Mouse (Mus musculus) gastrocnemius, adult 18-20 months (tissue): Measurements from ENCODE around the gene Zc3hc1. TPM values are rescaled to one million over a fixed set of nuclear protein-coding genes. Genes with fewer than 3 reads are reported as not detected.
"Not testable (repeated sequence)": the region's sequence is repeated elsewhere in the genome, so short reads cannot be mapped to it uniquely, and the experiment has no call there.

Experiments
- DNase-seq: peaks from one replicate; pipeline ENCODE4 v3.0.0; 2021; ENCODE audit warnings: low spot score
- long read RNA-seq, 2 experiments: library from polyadenylated mRNA; stranded (forward); transcript quantifications; one replicate each; pipeline ENCODE4 v2.0.0; 2021
- total RNA-seq, 2 experiments: library from RNA; stranded (reverse); gene quantifications; 2 replicates each; pipeline ENCODE4 v1.2.3; 2021

The Zc3hc1 gene
- total RNA-seq: 10 to 100 TPM; 16.3 to 18.5 TPM
- long read RNA-seq, experiment 1, transcript Zc3hc1-201 (10 exons, 1,824 nt): major isoform, 59 of 66 reads
- long read RNA-seq, experiment 1, partial matches to known transcripts: 1 of 66 reads
- long read RNA-seq, experiment 1, other reads (novel, unspliced or antisense): 4 of 66 reads
- long read RNA-seq, experiment 2, transcript Zc3hc1-201 (10 exons, 1,824 nt): major isoform, 69 of 75 reads
- long read RNA-seq, experiment 2, partial matches to known transcripts: 2 of 75 reads
- long read RNA-seq, experiment 2, other reads (novel, unspliced or antisense): 2 of 75 reads

DNA sequence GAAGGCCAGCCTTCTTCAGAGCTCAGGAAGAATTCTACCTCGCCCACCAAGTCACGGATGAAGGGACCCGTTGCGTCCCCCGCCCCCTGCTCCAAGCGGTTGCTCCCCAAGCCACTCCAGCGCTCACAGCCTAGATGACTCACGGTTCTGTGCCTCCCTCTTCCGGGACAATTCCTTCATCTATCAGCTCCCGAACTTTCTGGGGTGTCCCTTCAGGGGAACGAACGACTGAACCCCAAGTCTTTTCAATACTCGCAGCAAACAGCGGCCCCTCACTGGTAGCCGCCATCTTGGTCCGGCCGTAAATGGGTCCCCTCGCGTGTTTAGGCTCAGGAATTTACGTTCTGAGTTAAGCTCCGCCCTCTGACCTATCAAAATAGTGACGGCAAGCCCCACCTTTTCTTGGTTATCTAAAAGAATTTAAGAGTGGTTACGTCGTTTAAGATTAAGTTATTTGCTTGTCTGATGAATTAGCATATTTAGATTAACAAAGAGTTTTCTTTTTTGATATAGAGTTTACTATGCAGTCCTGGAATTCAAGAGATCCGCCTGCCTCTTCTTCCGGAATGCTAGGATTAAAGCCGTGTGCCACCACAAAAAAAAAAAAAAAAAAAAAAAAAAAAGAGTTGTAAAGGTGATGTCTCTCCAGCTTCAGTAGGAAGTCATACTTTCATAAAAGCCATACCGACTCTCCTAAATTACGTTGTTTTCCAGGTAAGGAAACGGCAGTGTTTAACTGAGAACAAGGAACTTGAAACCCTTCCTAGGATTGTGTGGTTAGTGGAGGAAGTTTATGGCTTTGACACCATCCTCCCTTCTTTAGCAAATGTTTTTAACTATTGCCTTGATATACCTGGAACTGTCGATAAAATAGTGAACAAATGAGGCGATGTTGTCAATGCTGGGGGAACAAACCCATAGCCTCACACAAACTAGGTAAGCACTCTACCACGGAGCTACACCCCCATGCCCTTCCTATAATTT lies at the start of gene Zc3hc1:
Gene Zc3hc1 (minus strand): TSS at position 315 of the 984 bp plus-strand sequence.
- DNase-seq: peak; percentile 81

DNA sequence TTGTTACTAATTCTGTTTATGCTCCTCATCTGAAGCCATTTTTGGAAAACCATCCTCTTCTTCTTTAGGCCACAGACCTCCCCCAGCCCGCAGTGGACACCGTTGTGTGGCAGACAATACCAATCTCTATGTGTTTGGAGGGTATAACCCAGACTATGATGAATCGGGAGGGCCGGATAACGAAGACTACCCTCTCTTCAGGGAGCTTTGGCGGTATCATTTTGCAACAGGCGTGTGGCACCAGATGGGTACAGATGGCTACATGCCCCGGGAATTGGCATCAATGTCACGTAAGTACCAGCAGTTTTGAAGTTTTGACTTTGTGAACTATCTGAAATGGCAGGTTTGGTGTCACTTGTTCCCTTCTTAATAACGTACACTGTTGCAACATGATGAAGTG lies 48.7 kb upstream of the Zc3hc1 start:
- no peak for DNase-seq

DNA sequence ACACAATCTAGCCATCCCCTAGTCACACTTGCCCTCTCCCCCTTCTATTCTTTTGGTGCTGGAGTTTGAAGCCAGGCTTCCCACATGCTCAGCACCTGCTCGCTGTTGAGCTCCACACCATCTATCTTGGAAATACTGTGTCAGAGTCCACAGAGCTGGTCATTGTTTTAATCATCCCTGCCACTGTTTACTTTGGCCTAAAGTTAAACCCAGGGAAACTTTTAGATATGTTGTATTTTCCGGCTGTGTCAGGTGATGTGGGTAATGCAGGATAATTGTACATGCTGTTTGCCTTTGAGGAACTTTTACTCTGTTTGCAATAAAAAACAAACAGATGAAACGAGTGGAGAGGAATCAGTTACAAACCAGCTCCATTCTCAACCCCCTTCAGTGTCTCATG lies 46.2 kb upstream of the Zc3hc1 start:
- no peak for DNase-seq

DNA sequence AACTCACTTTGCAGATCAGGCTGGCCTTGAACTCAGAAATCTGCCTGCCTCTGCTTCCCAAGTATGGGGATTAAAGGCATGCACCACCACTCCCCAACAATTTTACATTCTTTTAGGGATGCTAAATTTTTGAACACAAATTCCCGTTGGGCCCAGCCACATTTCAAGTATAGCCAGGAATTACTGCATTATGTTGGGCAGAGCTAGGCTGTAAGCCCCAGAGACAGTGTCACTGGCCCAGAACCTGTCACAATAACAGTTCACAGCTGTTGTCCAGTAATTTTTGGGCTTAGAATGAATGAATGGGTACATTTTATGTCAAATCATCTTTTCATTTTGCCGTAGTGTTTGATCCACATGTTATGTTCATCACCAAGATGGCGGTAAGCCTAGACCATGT lies 45.6 kb upstream of the Zc3hc1 start:
- no peak for DNase-seq

DNA sequence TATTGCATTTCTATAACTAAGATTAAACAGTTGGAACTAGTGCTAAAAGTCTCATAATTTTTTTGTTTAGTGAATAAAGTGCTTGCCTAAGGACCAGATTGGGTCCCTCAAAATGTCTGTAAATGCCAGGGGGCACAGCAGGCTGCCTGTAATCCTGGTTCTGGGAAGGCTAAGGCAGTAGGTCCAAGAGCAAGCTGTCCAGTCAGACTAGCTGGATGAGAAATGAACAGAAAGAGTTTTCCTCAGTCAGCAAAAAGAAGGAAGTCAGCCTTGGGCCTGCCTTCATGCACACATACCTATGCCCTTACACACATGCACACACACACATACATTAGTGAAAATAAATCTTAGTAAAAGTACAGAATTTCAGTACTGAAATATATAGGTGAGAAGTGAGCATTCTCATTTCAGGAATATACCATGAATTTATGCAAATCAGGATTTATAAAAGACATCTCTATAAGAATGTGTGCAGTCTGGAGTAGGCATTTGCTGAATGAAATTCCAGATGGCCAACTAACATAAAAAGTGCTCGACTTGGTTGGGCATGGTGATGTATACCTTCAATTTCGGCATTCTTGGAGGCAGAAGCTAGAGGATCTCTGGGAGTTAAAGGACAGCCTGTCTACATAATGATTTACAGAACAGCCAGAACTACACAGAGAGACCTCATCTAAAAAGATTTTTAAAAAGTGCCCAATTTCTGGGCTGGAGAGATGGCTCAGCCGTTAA lies 41.8 kb upstream of the Zc3hc1 start:
- DNase-seq: no peak

DNA sequence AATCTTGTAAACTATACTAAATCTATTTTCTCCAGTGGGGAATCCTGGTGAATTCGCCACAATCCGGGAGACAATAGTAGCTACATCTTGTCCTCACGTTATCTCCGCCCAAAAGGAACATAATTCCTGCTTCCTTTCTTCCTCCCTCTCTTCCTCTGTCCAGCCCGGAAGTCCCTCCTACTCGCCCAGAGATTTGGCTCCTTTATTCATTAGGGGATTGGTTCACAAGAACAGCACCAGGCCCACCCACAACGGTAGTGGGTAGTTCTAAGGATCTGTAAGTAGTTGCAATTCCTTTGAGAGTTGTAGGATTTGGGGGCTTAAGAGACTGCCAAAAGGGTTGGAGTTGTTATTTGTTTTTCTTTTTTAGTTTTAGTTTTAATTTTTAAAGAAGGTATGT lies 26.0 kb upstream of the Zc3hc1 start:
- peak; percentile 16 for DNase-seq

DNA sequence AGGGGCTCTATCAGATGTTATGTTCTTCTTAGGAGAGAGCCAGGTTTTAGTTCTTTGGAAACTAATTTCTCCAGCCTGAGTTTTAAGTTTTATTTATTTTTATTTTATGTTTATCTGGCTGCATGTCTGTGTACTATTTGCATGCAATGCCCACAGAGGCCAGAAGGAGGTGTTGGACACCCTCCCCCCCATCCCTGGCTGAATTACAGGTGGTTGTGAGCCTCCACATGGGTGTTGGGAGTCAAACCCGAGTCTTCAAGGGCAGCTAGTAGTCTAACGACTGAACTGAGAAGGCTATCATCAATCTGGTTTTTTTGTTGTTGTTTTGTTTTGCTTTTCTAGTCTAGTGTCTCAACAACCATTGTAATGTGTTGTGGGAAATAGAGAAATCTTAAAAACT lies 25.3 kb upstream of the Zc3hc1 start:
- no peak for DNase-seq

DNA sequence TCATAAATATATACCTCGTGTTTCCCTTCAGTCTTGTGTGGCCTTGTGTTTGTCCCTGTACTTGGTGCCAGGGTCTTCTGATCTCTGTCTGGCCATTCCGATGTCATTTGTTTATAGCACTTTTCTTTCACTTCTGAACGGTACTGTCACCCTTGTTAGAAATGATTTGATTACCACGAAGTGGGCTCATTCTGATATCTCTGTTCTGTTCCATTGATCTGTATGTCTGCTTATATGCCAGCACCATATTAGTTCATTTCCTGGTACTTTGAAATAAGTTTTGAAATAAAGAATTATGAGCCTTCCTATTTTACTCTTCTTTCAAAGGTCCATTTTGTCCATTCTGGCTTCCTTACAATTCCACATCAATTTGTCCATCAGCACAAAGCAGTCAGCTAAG lies 20.5 kb upstream of the Zc3hc1 start:
- no peak for DNase-seq

DNA sequence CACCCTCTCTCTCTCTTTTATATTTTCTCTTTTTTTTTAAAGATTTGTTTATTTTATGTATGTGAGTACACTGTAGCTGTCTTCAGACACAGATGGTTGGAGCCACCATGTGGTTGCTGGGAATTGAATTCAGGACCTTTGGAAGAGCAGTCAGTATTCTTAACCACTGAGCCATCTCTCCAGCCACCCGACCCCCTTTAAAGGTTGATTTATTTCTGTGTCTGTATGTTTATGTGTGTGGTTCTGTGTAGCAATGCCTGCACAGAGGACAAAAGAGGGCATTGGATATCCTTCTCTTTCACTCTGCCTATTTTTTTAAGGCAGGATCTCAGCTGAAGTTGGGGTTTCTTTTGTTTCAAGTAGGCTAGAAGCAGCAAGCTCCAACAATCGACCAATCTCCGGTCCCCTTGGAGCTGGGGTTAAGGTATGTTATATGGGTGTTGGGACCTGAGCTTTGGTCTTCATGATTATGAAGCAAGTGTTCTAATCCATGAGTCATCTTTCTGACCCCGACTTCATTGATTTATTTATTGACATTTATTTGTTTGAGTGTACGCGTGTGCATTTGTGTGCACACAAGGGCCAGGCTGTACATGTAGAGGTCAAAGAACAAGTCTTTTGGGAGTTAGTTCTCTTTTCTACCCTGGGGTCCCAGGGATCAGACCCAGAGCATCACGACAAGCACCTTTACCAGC lies 18.7 kb upstream of the Zc3hc1 start:
- no peak for DNase-seq

DNA sequence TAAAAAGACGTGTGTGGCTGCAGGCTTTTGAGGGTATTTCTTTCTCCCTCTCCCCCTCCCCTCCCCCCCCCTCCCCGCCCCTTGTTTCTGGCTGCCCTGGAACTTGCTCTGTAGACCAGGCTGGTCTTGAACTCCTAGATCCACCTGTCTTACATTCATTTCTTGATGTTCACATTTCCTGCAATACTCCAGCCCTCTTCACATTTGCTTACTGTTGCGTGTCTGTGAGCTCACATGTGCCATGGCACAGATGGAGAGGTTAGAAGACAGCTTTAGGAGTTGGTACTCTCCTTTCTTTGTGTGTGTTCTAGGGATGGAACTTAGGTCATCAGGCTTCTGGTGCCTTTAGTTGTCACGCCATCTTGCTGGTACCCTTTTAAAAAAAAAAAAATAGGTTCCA lies 17.4 kb upstream of the Zc3hc1 start:
- DNase-seq: no peak

DNA sequence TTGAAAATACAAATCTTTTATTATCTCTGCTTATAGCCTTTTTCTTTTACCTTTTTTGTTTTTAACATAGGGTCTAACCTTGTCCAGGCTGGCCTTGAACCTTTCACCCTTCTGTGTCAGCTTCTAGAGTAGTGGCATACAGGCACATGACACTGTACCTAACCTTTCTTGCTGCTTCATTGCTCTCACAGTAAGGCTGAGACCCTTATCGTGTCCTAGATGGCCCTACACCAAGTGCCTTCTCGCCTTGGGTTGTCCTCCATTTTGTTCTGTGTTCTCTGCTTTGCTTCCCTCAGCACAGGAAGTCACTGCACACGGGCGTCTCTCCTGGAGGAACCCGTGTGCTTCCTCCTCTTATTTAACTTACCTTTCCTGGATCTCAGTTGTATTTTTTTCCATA lies 13.8 kb upstream of the Zc3hc1 start:
- no peak for DNase-seq

DNA sequence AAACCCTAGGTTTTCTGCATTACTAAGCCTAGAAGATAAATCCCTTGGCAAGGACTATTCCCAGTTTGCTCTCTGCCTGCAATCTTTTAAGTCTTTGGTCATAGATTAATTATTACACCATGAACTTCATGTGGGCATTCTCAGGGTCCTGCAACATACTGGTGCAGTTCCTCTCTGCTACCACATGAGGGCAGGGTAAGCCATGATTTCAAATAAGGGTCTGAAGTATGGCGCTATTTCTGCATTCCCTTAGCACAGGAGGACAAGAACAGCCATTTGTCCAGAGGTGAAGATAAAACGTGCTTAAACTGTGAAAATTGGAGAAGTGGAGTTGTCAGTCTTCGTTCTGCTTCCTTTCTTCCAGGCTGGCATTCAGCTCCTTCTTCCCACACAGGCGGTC lies 12.6 kb upstream of the Zc3hc1 start:
- DNase-seq: peak; percentile 75

DNA sequence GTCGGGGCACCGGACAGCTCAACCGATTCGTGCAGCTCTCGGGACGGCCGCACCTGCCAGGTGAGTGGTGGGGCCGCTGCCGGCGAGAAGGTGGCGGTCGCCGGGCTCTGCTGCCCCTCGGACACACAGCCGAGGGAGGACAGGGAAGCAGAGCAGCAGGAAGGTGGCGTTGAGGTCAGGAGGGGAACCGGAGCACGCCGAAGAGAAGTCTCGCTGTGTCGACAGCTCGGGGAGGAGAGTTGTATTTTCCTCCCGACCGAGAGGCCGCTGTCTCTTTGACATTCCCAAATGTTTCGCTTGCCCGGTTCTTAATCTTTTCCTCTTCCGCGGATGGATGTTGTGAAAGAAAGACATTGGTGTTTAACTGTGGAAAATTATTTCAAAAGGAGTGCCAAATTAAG lies 11.3 kb upstream of the Zc3hc1 start:
- DNase-seq: no peak

DNA sequence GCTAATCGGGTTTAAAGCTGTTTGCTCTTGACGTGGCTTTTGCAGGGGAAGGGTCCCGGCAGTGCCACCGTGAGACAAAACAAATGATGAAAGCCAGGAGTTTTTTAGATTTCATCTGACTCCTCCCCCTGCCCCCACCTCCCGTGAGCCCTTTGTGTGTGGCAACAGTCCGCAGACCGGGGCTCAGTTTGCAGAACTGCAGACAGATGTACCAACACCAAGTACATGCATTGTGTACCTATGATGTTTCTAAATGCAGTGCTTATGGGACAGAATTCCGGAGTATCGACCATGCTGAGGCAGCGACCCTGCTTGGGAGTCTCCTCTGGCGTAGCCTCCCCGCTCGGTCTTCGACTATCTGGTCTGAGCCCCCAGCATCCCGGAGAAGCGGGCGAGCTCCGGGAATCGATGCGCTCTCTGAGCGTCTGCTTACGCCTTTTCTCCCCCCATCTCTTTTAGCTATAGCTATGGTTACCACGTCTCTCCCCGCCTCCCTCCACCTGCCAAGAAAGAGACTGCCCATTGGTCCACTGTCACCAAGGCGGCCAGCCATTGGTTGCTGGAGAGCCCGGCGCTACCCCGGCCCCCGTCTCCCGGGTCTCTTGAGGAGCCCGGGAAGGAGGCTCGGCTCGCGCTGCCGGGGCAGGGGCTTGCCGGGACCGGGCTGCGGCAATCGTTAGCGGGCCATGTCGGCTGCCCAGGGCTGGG lies 10.6 kb upstream of the Zc3hc1 start, which contains the start of gene Klhdc10:
Gene Klhdc10 (plus strand): TSS at position 561 of the 708 bp plus-strand sequence.
- DNase-seq: peak; percentile 100

DNA sequence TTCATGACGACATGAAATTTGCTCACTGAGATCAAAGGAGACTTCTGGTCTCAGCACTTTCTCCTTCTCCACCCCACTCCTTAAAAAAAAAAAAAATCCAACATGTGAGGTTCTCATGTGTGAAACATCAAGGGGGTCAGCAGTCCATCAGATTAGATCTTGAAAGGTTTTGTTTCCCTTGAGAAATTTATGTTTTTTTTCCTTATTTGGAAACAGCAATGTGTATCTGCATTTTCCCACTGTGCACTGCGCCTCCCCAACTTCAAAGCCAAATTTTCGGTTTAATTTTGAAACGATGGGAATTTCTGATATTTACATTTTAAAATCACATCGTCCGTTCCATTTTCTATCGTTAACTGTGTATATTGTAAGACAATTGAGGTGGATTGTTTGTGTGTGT lies 9.9 kb upstream of the Zc3hc1 start:
- DNase-seq: no peak

DNA sequence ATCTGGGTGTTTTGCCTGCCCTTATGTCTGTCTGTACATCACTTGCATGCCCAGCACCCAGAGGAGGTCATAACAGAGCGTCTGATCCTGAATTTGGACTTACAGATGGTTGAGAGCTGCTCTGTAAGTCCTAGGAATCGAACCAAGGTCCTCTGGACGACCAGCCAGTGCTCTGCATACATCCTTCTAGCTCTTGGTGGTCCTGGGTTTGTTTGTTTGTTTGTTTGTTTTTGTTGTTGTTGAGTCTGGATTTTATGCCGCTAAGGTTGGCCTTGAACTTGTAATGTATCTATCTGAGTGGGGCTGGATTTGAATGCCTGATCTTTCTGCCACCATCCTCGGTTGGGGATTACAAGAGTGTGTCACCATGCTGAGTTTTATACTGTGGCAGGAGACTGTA lies 9.3 kb upstream of the Zc3hc1 start:
- no peak for DNase-seq

DNA sequence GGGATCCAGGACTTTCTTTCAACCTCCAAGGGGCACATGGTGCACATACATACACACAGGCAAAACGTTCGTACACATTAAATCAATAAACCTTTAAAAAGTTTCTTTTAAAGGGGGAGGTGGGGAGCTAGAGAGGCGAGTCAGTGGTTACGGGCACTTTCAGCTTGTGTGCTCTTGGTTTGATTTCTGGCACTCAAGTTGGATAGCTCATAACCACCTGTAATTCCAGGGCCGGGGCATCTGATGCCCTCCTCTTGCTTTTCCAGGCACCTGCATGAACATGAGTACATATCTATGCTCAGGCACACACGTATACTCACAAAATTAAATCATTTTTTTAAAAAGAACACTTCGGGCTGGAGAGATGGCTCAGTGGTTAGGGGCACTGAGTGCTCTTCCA lies 1.2 kb upstream of the Zc3hc1 start:
- no peak for DNase-seq

DNA sequence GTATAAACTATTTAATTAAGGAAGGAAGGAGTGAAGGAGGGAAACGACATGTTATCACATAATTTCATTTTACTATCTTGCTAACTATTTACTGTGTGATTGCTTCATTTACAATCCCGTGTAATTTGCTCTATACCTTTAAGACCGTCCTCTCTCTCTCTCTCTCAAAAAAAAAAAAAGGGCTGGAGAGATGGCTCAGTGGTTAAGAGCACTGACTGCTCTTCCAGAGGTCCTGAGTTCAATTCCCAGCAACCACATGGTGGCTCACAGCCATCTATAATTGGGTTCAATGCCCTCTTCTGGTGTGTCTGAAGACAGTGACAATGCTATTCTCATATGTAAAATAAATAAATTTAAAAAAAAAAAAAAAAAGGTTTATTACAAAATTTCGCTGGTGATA lies 557 bp downstream of the Zc3hc1 start:
- DNase-seq: not testable (repeated sequence)

DNA sequence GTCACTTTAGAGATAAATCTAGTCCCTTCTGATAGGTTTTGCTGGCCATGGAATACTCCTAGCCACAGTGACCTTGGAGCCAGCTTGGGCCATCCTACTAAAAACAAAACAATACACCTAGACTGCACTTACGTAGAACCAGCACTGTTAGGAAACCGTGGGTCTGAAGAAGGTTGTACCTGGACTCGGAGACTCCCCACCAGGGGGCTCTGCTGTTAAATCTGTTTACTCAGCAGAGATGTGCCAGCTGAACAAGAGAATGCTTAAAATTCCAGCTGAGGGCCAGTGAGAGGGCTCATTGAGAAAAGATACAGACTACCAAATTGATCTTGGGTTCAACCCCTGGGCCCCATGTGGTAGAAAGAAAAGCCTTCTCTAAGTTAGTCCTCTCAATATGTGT lies 9.7 kb downstream of the Zc3hc1 start:
- DNase-seq: no peak

DNA sequence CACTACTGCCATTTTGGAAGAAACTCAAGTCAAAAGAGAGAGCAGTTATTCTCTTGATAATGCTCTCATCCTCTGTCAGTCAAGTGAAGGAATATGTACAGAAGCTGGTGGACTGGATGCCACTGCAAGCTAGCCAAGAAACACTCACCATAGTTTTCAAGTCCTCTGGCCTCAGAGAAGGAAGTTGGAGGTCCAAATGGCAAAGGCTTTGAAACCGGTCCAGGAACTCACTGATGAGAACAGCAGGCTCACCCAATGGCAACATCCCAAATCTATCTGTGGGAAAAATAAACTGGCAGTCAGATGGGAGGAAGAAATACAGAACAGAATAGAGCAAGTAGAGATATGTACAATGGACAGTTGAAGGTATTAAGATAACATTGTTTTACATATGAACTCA lies 15.0 kb downstream of the Zc3hc1 start:
- DNase-seq: peak; percentile 66
